Mouse (Mus musculus) layer of hippocampus, postnatal 10 days (tissue): Measurements from ENCODE around the gene Sltm. TPM values are rescaled to one million over a fixed set of nuclear protein-coding genes. Genes with fewer than 3 reads are reported as not detected.

ENCODE experiments used
- total RNA-seq, 2 experiments: library from RNA; stranded (reverse); gene quantifications; 2 replicates each; pipeline ENCODE4 v1.2.3; 2021

The Sltm gene
- total RNA-seq, 2 experiments from 2014 or later, result 48.4 to 60.3 TPM

Other genes with a start within 250 kb of the Sltm start
- gene Ccnb2, start 121.2 kb upstream of the Sltm start, total RNA-seq, result 1 to 10 TPM; 4.0 to 5.5 TPM
- gene Rnf111, start 39.0 kb upstream of the Sltm start, total RNA-seq, result 10 to 100 TPM; 34.3 to 35.8 TPM
- 1 to 10 TPM; 1.3 to 1.7 TPM for gene Gm10642, start 113.5 kb downstream of the Sltm start, total RNA-seq
- 10 to 100 TPM; 34.5 to 38.3 TPM for gene Mindy2, start 114.4 kb downstream of the Sltm start, total RNA-seq
- gene Adam10, start 136.2 kb downstream of the Sltm start, total RNA-seq, result 10 to 100 TPM; 77.1 to 79.6 TPM